Mouse (Mus musculus) megakaryocyte-erythroid progenitor cell, adult 5-6 weeks (primary cell): ENCODE measurements at regions not wholly inside any gene's neighbourhood (a gene's known extent, or its start where the extent isn't known, plus 50 kb on each side); places are given as distances from the start of the nearest gene placed in this dataset.

ENCODE experiments used
- ATAC-seq: replicated peaks from 2 replicates; pipeline ENCODE4 v1.8.0; 2016; ENCODE audit warnings: mild to moderate bottlenecking, inconsistent platforms; ENCODE audit not compliant: severe bottlenecking, poor library complexity, low FRiP score, low TSS enrichment

- ATAC-seq, result no peak
Observed at GRCm38 (mm10) chr16:19834128-19834527, 74.1 kb downstream of the B3gnt5 start.

GRCm38 (mm10) chr16:19834750-19835149 lies 74.7 kb downstream of the B3gnt5 start:
- ATAC-seq, result no peak

GRCm38 (mm10) chr16:19839831-19840230 lies 79.8 kb downstream of the B3gnt5 start:
- ATAC-seq, result no peak

- ATAC-seq, result no peak
Observed at GRCm38 (mm10) chr16:19842346-19843025, 82.5 kb downstream of the B3gnt5 start.

GRCm38 (mm10) chr16:19843738-19844137 lies 83.7 kb downstream of the B3gnt5 start:
- ATAC-seq, result no peak

- 0 out of 2 replicates have a peak, but pooled peaks have one; percentile 57 for ATAC-seq
Observed at GRCm38 (mm10) chr16:19848395-19848794, 88.4 kb downstream of the B3gnt5 start.

- no peak for ATAC-seq
Observed at GRCm38 (mm10) chr16:19865306-19865705, 105.3 kb downstream of the B3gnt5 start.

GRCm38 (mm10) chr16:19865931-19866330 lies 105.9 kb downstream of the B3gnt5 start:
- ATAC-seq, result no peak

- no peak for ATAC-seq
Observed at GRCm38 (mm10) chr16:19869425-19869824, 109.4 kb downstream of the B3gnt5 start.

GRCm38 (mm10) chr16:19876861-19877554 lies 105.8 kb downstream of the Klhl6 start:
- ATAC-seq, result no peak

GRCm38 (mm10) chr16:19882961-19883360 lies 99.9 kb downstream of the Klhl6 start:
- no peak for ATAC-seq

- peak; percentile 94 for ATAC-seq
Observed at GRCm38 (mm10) chr16:19883776-19884513, 98.9 kb downstream of the Klhl6 start.

GRCm38 (mm10) chr16:19884535-19884934 lies 98.3 kb downstream of the Klhl6 start:
- ATAC-seq, result peak; percentile 89

GRCm38 (mm10) chr16:19886596-19886995 lies 96.2 kb downstream of the Klhl6 start:
- ATAC-seq, result no peak

- no peak for ATAC-seq
Observed at GRCm38 (mm10) chr16:19889576-19889975, 93.3 kb downstream of the Klhl6 start.

GRCm38 (mm10) chr16:19891441-19891840 lies 91.4 kb downstream of the Klhl6 start:
- no peak for ATAC-seq

GRCm38 (mm10) chr16:19894435-19894994 lies 88.3 kb downstream of the Klhl6 start:
- no peak for ATAC-seq
